Comparison of ENCODE assay signal across 8 mouse cellular contexts in the genomic region with DNA sequence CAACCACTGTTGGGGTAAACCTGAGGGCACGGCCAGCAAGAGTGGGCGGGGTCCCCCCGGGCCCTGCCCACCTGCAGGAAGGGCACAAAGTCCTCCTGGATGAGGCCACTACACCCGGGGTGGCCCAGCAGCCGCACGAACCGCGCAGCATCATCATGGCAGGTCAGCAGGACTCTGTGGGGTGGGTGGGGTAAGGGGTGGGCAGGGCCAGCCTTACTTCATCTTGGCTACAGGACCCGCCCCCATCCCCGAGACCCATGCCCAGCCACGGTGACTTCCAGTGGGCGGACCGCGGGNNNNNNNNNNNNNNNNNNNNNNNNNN. TPM values are rescaled to one million over a fixed set of nuclear protein-coding genes. Genes with fewer than 3 reads are reported as not detected.
DNase-seq lines count a peak whose midpoint lies in the region; ATAC-seq and TF ChIP-seq lines count a peak whose summit lies in the region.

No protein-coding gene starts in this region.

- no peak for DNase-seq in heart, embryonic 10.5 days (ENCODE audit: low spot score)
- DNase-seq in heart, postnatal 25 days (ENCODE audit: low spot score) = no peak
- no peak for DNase-seq in testis, postnatal 14 days (ENCODE audit: low spot score)
- DNase-seq in limb, embryonic 11.5 days (ENCODE audit: low spot score) = peak; percentile 24
- DNase-seq in left cerebral cortex, adult 2 months (ENCODE audit: extremely low spot score in 1 of 2, low spot score in 2 of 2) = no peak
- DNase-seq in adrenal gland, postnatal 4 days (ENCODE audit: low spot score in 2 of 2) = no peak

- no peaks in the 10 kb centered on the region for H3K27me3 ChIP-seq in heart, embryonic 10.5 days (ENCODE audit: insufficient read depth, poor library complexity, severe bottlenecking)
- no peaks in the 10 kb centered on the region for H3K27me3 ChIP-seq in testis, adult 2 months (ENCODE audit: control insufficient read depth, insufficient read depth, low read length)
- H3K27me3 ChIP-seq in limb, embryonic 11.5 days (ENCODE audit: control insufficient read depth, insufficient read depth, low read length) = no peaks in the 10 kb centered on the region
- no peaks in the 10 kb centered on the region for H3K27me3 ChIP-seq in small intestine, adult 2 months (ENCODE audit: control insufficient read depth, insufficient read depth, low read length)

- TF ChIP-seq CTCF in testis, adult 2 months (IDR thresholded peaks at IDR 0.05; ENCODE audit: control insufficient read depth, insufficient read depth, insufficient replicate concordance, low read depth, low read length) = no peak
- TF ChIP-seq CTCF in small intestine, adult 2 months (IDR thresholded peaks at IDR 0.05; ENCODE audit: extremely low read depth, insufficient read length, insufficient replicate concordance, low read depth, low read length) = no peak
- TF ChIP-seq CTCF in left cerebral cortex, adult 2 months (IDR thresholded peaks at IDR 0.05) = no peak

- peak overlapping the region; percentile 33; the same call in 1 of the 2 replicates for H3K4me3 ChIP-seq in heart, embryonic 10.5 days
- peak overlapping the region; percentile 68 for H3K4me3 ChIP-seq in testis, adult 2 months (ENCODE audit: control insufficient read depth, low read depth, low read length)
- no peak overlapping the region for H3K4me3 ChIP-seq in limb, embryonic 11.5 days (ENCODE audit: low read depth, low read length)
- H3K4me3 ChIP-seq in small intestine, adult 2 months (ENCODE audit: low read depth, low read length) = peak overlapping the region; percentile 53
- H3K4me3 ChIP-seq in left cerebral cortex, adult 2 months = no peak overlapping the region

- peaks cover 38% of the 10 kb centered on the region for H3K36me3 ChIP-seq in heart, embryonic 10.5 days
- no peaks in the 10 kb centered on the region; the same call in 1 of the 2 replicates for H3K36me3 ChIP-seq in testis, adult 2 months (ENCODE audit: control insufficient read depth, insufficient read depth, low read length)
- peaks cover 31% of the 10 kb centered on the region for H3K36me3 ChIP-seq in limb, embryonic 11.5 days (ENCODE audit: control insufficient read depth, insufficient read depth, low read length)
- H3K36me3 ChIP-seq in small intestine, adult 2 months (ENCODE audit: control insufficient read depth, insufficient read depth, low read length) = peaks cover 21% of the 10 kb centered on the region

- peaks cover 34% of the 10 kb centered on the region for H3K9me3 ChIP-seq in heart, embryonic 10.5 days
- peaks cover 17% of the 10 kb centered on the region; the same call in 1 of the 2 replicates for H3K9me3 ChIP-seq in limb, embryonic 11.5 days (ENCODE audit: control insufficient read depth, low read length)

- TF ChIP-seq POLR2A in testis, adult 2 months (IDR thresholded peaks at IDR 0.05; ENCODE audit: control insufficient read depth, low read depth, low read length) = no peak; the same call in 1 of the 2 replicates
- no peak for TF ChIP-seq POLR2A in small intestine, adult 2 months (IDR thresholded peaks at IDR 0.05; ENCODE audit: low read depth, low read length)

- H3K9ac ChIP-seq in limb, embryonic 11.5 days (ENCODE audit: low read length) = no peak overlapping the region

- ATAC-seq in limb, embryonic 11.5 days (ENCODE audit: insufficient number of reproducible peaks, low FRiP score, low TSS enrichment, low read depth) = no peak; the same call in none of the 2 replicates

- WGBS in heart, embryonic 10.5 days = 64% methylated on average over 14 of the region's 14 CpGs
- WGBS in limb, embryonic 11.5 days = 68% methylated on average over 14 of the region's 14 CpGs
- 60% methylated on average over 14 of the region's 14 CpGs for WGBS in small intestine, adult 2 months

- peak overlapping the region; percentile 52; the same call in 1 of the 2 replicates for H3K27ac ChIP-seq in heart, embryonic 10.5 days
- peak overlapping the region; percentile 55; the same call in 1 of the 2 replicates for H3K27ac ChIP-seq in testis, adult 2 months (ENCODE audit: control insufficient read depth, insufficient read depth, low read depth, low read length)
- H3K27ac ChIP-seq in limb, embryonic 11.5 days (replicated peaks; ENCODE audit: low read depth, low read length) = no peak overlapping the region
- no peak overlapping the region for H3K27ac ChIP-seq in small intestine, adult 2 months (ENCODE audit: insufficient read depth, low read depth, low read length)
- H3K27ac ChIP-seq in left cerebral cortex, adult 2 months = no peak overlapping the region

- intact Hi-C loops in heart, postnatal 25 days (cut with DNase I) = no loop called here
- intact Hi-C loops in left cerebral cortex, adult 2 months (cut with DNase I) = no loop called here

- H3K4me2 ChIP-seq in limb, embryonic 11.5 days (ENCODE audit: low read depth, severe bottlenecking) = no peak overlapping the region

- no peaks in the 10 kb centered on the region for H3K4me1 ChIP-seq in heart, embryonic 10.5 days
- H3K4me1 ChIP-seq in testis, adult 2 months (ENCODE audit: control insufficient read depth, insufficient read depth, low read length) = peaks cover 21% of the 10 kb centered on the region
- H3K4me1 ChIP-seq in limb, embryonic 11.5 days (ENCODE audit: control insufficient read depth, insufficient read depth, low read length) = no peaks in the 10 kb centered on the region
- no peaks in the 10 kb centered on the region for H3K4me1 ChIP-seq in small intestine, adult 2 months (ENCODE audit: control insufficient read depth, insufficient read depth, insufficient read length, low read length)

RNA-seq across cellular contexts. Expression of a gene that starts 36.0 kb away (rescaled TPM):
- polyA plus RNA-seq in heart, embryonic 10.5 days (2016; fragmentation: Nextera tagmentation; extraction: Ambion mirVana) = 125 TPM in 2 replicates
- 100 to 1,000 TPM in 1 of 2 experiments, 10 to 100 TPM in 1; 92.9 to 112 TPM for total RNA-seq in heart, postnatal 25 days (2021)
- polyA plus RNA-seq in testis, adult 2 months (2012; rRNA removed) = 117 TPM in 2 replicates
- polyA plus RNA-seq in limb, embryonic 11.5 days (2014; fragmentation: Nextera tagmentation; extraction: Ambion mirVana) = 97.9 and 99.4 TPM in 2 replicates
- 178 and 342 TPM in 2 replicates for polyA plus RNA-seq in small intestine, adult 2 months (2012; rRNA removed)
- 100 to 1,000 TPM in 1 of 2 experiments, 10 to 100 TPM in 1; 98.9 to 106 TPM for total RNA-seq in left cerebral cortex, adult 2 months (2021)
- 100 to 1,000 TPM; 163 to 165 TPM for total RNA-seq in adrenal gland, postnatal 4 days (2021)

RNA-seq across cellular contexts. Expression of a gene that starts 52.9 kb away (rescaled TPM):
- polyA plus RNA-seq in heart, embryonic 10.5 days (2016; fragmentation: Nextera tagmentation; extraction: Ambion mirVana) = not detected in 2 replicates
- total RNA-seq in heart, postnatal 25 days (2021) = not detected
- not detected in 2 replicates for polyA plus RNA-seq in testis, adult 2 months (2012; rRNA removed)
- not detected in 2 replicates for polyA plus RNA-seq in limb, embryonic 11.5 days (2014; fragmentation: Nextera tagmentation; extraction: Ambion mirVana)
- not detected in 2 replicates for polyA plus RNA-seq in small intestine, adult 2 months (2012; rRNA removed)
- not detected for total RNA-seq in left cerebral cortex, adult 2 months (2021)
- not detected for total RNA-seq in adrenal gland, postnatal 4 days (2021)

Comparison
In these comparisons a context has a peak if more than half of its experiments do, and no peak if none do; other contexts are left out.
1. H3K27ac ChIP-seq: peak in heart, embryonic 10.5 days (single experiment) and testis, adult 2 months (single experiment); none in limb, embryonic 11.5 days (single experiment), small intestine, adult 2 months (single experiment) and left cerebral cortex, adult 2 months (single experiment).
2. H3K4me3 ChIP-seq: peak in heart, embryonic 10.5 days (single experiment), testis, adult 2 months (single experiment) and small intestine, adult 2 months (single experiment); none in limb, embryonic 11.5 days (single experiment) and left cerebral cortex, adult 2 months (single experiment).